Mouse (Mus musculus) limb, embryonic 14.5 days (tissue): ENCODE results near the gene Atp8b4. TPM values are rescaled to one million over a fixed set of nuclear protein-coding genes. Genes with fewer than 3 reads are reported as not detected.

ENCODE experiments used
- ATAC-seq: fragments of 200-750 bp; cut with Nextera tagmentation; 2 replicates; pipeline ENCODE4 v1.8.0; 2017; ENCODE audit warnings: low read depth, moderate number of reproducible peaks, moderate TSS enrichment; ENCODE audit not compliant: low FRiP score
- DNase-seq: peaks from one replicate; pipeline ENCODE4 v3.0.0-alpha.2; 2015; ENCODE audit warnings: low spot score
- H3K27ac ChIP-seq: fragments of 300-500 bp; sonication (generic); replicated peaks from 2 replicates; pipeline ENCODE4 v1.5.1; 2014; ENCODE audit warnings: low read depth, mild to moderate bottlenecking, low read length, moderate library complexity, mixed read lengths
- H3K27me3 ChIP-seq: fragments of 300-500 bp; sonication (generic); 2 replicates; pipeline ENCODE4 v1.6.1; 2014; ENCODE audit warnings: low read length, mixed read lengths; ENCODE audit not compliant: control insufficient read depth, insufficient read depth
- H3K36me3 ChIP-seq: fragments of 300-500 bp; sonication (generic); 2 replicates; pipeline ENCODE4 v1.6.1; 2014; ENCODE audit warnings: mild to moderate bottlenecking, low read length, moderate library complexity, mixed read lengths; ENCODE audit not compliant: control insufficient read depth, insufficient read depth
- H3K4me1 ChIP-seq: fragments of 300-500 bp; sonication (generic); 2 replicates; pipeline ENCODE4 v1.6.1; 2014; ENCODE audit warnings: antibody characterized with exemption, low read length, mixed read lengths; ENCODE audit not compliant: control insufficient read depth, insufficient read depth
- H3K4me2 ChIP-seq: fragments of 300-500 bp; sonication (generic); replicated peaks from 2 replicates; pipeline ENCODE4 v1.6.1; 2014; ENCODE audit warnings: low read depth, mild to moderate bottlenecking, low read length, moderate library complexity; ENCODE audit not compliant: severe bottlenecking
- H3K4me3 ChIP-seq: fragments of 300-500 bp; sonication (generic); replicated peaks from 2 replicates; pipeline ENCODE4 v1.5.1; 2014; ENCODE audit warnings: low read length
- H3K9ac ChIP-seq: fragments of 300-500 bp; sonication (generic); 2 replicates; pipeline ENCODE4 v1.6.1; 2014; ENCODE audit warnings: mild to moderate bottlenecking, low read depth, low read length, moderate library complexity; ENCODE audit not compliant: severe bottlenecking
- H3K9me3 ChIP-seq: fragments of 300-500 bp; sonication (generic); 2 replicates; pipeline ENCODE4 v1.6.1; 2016; ENCODE audit warnings: low read length; ENCODE audit not compliant: control insufficient read depth
- POLR2A ChIP-seq: fragments of 200-500 bp; IDR thresholded peaks from 2 replicates; pipeline ENCODE4 v1.8.0; 2012; ENCODE audit warnings: inconsistent platforms, mild to moderate bottlenecking, moderate library complexity, borderline replicate concordance; ENCODE audit not compliant: insufficient read depth, insufficient read length; ENCODE audit errors: extremely low read depth
- WGBS: fragments of 180-500 bp; shearing (Covaris S2); extraction: QIAGEN DNeasy Blood & Tissue Kit; methylation state at CpG from one replicate; pipeline ENCODE4 v1.1.7; 2014; 5-methylcytosine and 5-hydroxymethylcytosine counted together
- polyA plus RNA-seq, 2 experiments: library from polyadenylated mRNA; depleted of rRNA in 1 of 2; stranded (reverse) in 1 of 2; unstranded in 1 of 2; fragments of >200 nt; fragmentation: Nextera tagmentation in 1 of 2; extraction: Ambion mirVana in 1 of 2; gene quantifications; 2 replicates each; pipeline versions ENCODE4 v1.2.1 to v1.2.3; 2012 to 2014

Gene Atp8b4
- polyA plus RNA-seq, 2 experiments = 0.36 to 0.40 TPM

DNA sequence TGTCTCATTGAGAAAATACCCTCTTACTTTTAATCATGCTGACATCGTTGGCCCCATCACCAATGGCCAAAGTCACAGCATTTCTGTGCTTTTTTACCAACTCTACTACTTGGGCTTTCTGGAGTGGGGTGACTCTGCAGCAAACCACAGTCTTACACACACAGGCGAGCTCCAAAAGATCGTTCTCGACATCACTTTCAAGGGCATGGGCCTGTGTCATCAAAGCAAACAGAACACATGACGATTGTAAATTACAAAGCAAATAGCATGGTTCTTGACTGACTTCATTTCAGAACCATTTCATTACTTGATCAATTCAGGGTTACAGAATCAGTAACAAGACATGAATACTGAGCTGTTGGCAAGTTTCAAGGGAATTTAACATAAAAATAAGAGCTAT is 141.7 kb downstream of the Atp8b4 start:
- Histone ChIP-seq H3K9ac (no peak overlapping the region), H3K36me3 (no peaks in the 10 kb centered on the region), H3K27me3 (no peaks in the 10 kb centered on the region), H3K4me3 (no peak overlapping the region), H3K9me3 (no peaks in the 10 kb centered on the region), H3K27ac (no peak overlapping the region), H3K4me1 (no peaks in the 10 kb centered on the region), H3K4me2 (no peak overlapping the region)
- DNase-seq (no peak), ATAC-seq (no peak)
- no peak for TF ChIP-seq POLR2A
- WGBS = 89% methylated on average over 5 of the region's 5 CpGs

DNA sequence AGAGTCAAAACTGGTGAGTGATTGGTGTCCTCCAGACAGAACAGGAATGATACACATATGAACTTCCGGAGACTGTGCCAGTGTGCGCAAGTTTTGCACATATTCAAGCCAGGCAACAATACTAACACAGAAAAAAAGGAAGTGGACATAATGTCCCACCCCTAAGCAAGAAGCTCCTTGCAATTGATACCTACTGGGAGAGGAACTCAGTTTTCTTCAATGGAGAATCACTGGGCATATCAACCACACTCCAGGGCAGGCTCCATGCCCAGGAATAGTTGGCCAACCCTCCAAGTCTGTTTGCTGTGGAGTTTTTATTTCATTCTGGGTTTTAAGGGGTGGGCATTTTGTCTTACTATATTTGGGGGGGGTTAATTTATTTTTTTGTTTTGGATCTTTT is 145.2 kb downstream of the Atp8b4 start:
- 98% methylated on average over 2 of the region's 2 CpGs for WGBS
- no peak for DNase-seq
- Histone ChIP-seq H3K36me3 (no peaks in the 10 kb centered on the region), H3K27me3 (no peaks in the 10 kb centered on the region), H3K27ac (no peak overlapping the region), H3K4me3 (no peak overlapping the region), H3K9ac (no peak overlapping the region), H3K4me1 (no peaks in the 10 kb centered on the region), H3K4me2 (no peak overlapping the region), H3K9me3 (no peaks in the 10 kb centered on the region)
- TF ChIP-seq POLR2A = no peak
- ATAC-seq = no peak

DNA sequence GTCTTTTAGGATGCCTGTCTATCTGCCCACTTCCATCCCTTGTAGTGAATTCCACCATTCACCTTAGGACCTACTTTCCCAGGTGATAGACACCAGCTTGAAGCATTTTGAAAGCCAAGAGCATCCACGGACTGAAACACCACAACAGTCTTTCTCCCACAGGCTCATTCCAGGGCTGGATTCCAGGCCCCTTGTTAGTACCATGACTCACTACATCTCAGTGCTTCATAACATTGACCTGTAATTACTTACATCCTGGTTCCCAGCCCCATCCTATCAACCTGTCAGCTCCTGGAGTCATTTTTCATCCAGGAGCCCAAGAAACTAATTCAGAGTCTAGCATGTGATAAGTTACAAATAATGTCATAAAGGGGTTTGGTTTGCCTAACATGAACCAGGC is 148.7 kb downstream of the Atp8b4 start:
- H3K27ac ChIP-seq = no peak overlapping the region
- no peak overlapping the region for H3K9ac ChIP-seq
- H3K27me3 ChIP-seq = no peaks in the 10 kb centered on the region
- H3K36me3 ChIP-seq = no peaks in the 10 kb centered on the region
- TF ChIP-seq POLR2A = no peak
- no peak for ATAC-seq
- no peaks in the 10 kb centered on the region for H3K9me3 ChIP-seq
- no peak overlapping the region for H3K4me2 ChIP-seq
- DNase-seq = no peak
- H3K4me1 ChIP-seq = no peaks in the 10 kb centered on the region
- WGBS = 71% methylated on average over 1 of the region's 1 CpGs
- H3K4me3 ChIP-seq = no peak overlapping the region

DNA sequence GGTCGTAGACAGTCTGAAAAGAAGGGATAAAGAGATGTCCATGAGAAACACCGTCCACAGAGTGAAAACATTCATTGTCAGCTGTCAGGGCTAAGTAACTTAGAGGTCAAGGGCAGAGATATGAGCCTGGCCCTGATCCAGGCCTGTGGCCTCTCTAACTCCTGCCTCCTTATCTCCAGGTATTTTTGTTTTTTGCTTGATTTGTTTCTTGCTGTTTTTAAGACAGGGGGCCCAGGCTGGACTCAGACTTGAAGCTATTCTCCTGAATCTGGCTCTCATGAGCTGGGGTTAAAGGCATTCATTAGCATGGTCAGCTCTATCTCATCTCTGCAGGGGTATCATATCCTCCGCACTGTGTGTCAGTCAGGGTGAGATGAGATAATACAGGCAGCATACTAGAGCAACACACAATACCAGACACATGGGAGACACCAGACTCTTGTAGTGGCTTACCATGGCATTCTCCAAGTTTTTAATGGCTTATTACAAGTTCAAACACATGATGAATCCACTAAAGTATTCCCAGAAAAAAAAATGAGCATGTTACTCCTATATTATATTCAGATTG is 157.4 kb downstream of the Atp8b4 start:
- Histone ChIP-seq H3K36me3 (no peaks in the 10 kb centered on the region), H3K4me3 (no peak overlapping the region), H3K4me1 (no peaks in the 10 kb centered on the region), H3K27me3 (no peaks in the 10 kb centered on the region), H3K9me3 (no peaks in the 10 kb centered on the region), H3K9ac (no peak overlapping the region), H3K27ac (no peak overlapping the region), H3K4me2 (no peak overlapping the region)
- TF ChIP-seq POLR2A = no peak
- DNase-seq (no peak), ATAC-seq (no peak)
- WGBS = 82% methylated on average over 3 of the region's 3 CpGs

DNA sequence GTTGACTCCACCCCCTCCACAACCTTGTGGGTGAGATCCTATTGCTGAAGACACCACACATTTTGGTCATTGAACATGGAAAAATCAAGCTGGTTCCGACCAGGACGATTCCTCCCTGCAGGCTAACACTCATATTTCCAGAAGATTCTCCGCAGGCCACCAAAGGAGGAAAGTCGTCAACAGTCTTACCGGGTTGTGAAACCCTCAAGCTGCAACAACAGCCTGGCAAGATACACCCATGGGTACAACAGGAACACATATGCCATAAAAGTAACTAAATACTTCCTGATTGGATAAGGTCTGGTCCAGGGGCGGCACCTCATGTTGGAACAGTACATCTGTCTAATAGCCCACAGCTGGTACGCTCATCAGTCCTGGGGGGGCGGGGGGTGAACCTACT is 159.0 kb downstream of the Atp8b4 start:
- Histone ChIP-seq H3K36me3 (no peaks in the 10 kb centered on the region), H3K9ac (no peak overlapping the region), H3K27me3 (no peaks in the 10 kb centered on the region), H3K4me2 (no peak overlapping the region), H3K9me3 (no peaks in the 10 kb centered on the region), H3K4me1 (no peaks in the 10 kb centered on the region), H3K27ac (no peak overlapping the region), H3K4me3 (no peak overlapping the region)
- WGBS = 90% methylated on average over 8 of the region's 8 CpGs
- no peak for TF ChIP-seq POLR2A
- ATAC-seq (no peak), DNase-seq (no peak)

DNA sequence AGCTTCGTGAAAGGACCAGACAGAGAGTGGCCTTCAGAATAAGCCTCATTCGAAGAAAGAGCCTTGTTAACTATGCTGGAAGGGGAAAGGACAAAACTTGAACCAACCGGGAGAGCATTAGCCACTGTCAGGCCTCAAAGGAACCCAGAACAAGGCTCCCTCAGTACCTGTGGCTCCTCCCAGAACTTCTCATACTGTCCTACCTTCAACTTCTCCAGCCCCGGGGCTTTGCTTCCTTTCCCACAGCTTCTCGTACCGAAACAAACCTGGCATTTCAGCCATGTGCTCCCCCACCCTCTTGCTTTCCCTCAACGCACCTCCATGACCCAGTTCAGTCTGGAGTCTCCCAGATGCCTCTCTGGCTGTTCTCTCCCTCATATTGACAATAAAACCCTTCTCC is 160.3 kb downstream of the Atp8b4 start:
- H3K27ac ChIP-seq = no peak overlapping the region
- no peak overlapping the region for H3K4me3 ChIP-seq
- H3K4me2 ChIP-seq = no peak overlapping the region
- no peak overlapping the region for H3K9ac ChIP-seq
- 91% methylated on average over 7 of the region's 7 CpGs for WGBS
- no peaks in the 10 kb centered on the region for H3K9me3 ChIP-seq
- TF ChIP-seq POLR2A = no peak
- ATAC-seq = no peak
- H3K36me3 ChIP-seq = no peaks in the 10 kb centered on the region
- H3K27me3 ChIP-seq = no peaks in the 10 kb centered on the region
- no peak for DNase-seq
- no peaks in the 10 kb centered on the region for H3K4me1 ChIP-seq
